Mouse (Mus musculus): ENCODE data around the gene Acpp.

Acpp gene

GRCm38 (mm10) chr9:104304800-104305199 lies 32.7 kb downstream of the Acpp start:
- DNase-seq = no peak

GRCm38 (mm10) chr9:104304376-104304775 lies 33.2 kb downstream of the Acpp start:
- DNase-seq = peak; percentile 90

GRCm38 (mm10) chr9:104300569-104300968 lies 37.0 kb downstream of the Acpp start:
- peak; percentile 79 for DNase-seq

- DNase-seq = peak; percentile 72
Observed at GRCm38 (mm10) chr9:104297041-104297440, 40.5 kb downstream of the Acpp start.

- DNase-seq = no peak
Observed at GRCm38 (mm10) chr9:104284934-104285333, 52.6 kb downstream of the Acpp start.

- peak; percentile 90 for DNase-seq
Observed at GRCm38 (mm10) chr9:104282536-104282935, 55.0 kb downstream of the Acpp start.

- no peak for DNase-seq
Observed at GRCm38 (mm10) chr9:104281737-104282136, 55.8 kb downstream of the Acpp start.

- DNase-seq = no peak
Observed at GRCm38 (mm10) chr9:104280725-104281495, 56.6 kb downstream of the Acpp start.

GRCm38 (mm10) chr9:104277528-104278162 lies 59.9 kb downstream of the Acpp start:
- DNase-seq = peak; percentile 56

GRCm38 (mm10) chr9:104275084-104275785 lies 62.3 kb downstream of the Acpp start:
- no peak for DNase-seq

- no peak for DNase-seq
Observed at GRCm38 (mm10) chr9:104272057-104272456, 65.5 kb downstream of the Acpp start.

GRCm38 (mm10) chr9:104271642-104272041 lies 65.9 kb downstream of the Acpp start:
- DNase-seq = no peak

- DNase-seq = no peak
Observed at GRCm38 (mm10) chr9:104269944-104270343, 67.6 kb downstream of the Acpp start.

- no peak for DNase-seq
Observed at GRCm38 (mm10) chr9:104269349-104269871, 68.1 kb downstream of the Acpp start.

- no peak for DNase-seq
Observed at GRCm38 (mm10) chr9:104264567-104264966, 73.0 kb downstream of the Acpp start.

- DNase-seq = peak; percentile 100
Observed at GRCm38 (mm10) chr9:104262823-104263352, 74.7 kb downstream of the Acpp start, which contains the start of gene Dnajc13. Gene Dnajc13 (minus strand): TSS chr9:104262930.

- DNase-seq = peak; percentile 79
Observed at GRCm38 (mm10) chr9:104262016-104262762, 75.4 kb downstream of the Acpp start.

- peak; percentile 86 for DNase-seq
Observed at GRCm38 (mm10) chr9:104260306-104260705, 77.2 kb downstream of the Acpp start.

GRCm38 (mm10) chr9:104256085-104256484 lies 81.5 kb downstream of the Acpp start:
- no peak for DNase-seq

GRCm38 (mm10) chr9:104254408-104255180 lies 83.0 kb downstream of the Acpp start:
- DNase-seq = peak; percentile 83

GRCm38 (mm10) chr9:104252637-104253036 lies 84.9 kb downstream of the Acpp start:
- DNase-seq = no peak

- no peak for DNase-seq
Observed at GRCm38 (mm10) chr9:104251687-104252086, 85.9 kb downstream of the Acpp start.
